Mouse (Mus musculus): ENCODE measurements around the gene Senp8. TPM values are rescaled to one million over a fixed set of nuclear protein-coding genes. Genes with fewer than 3 reads are reported as not detected.
"Not testable (repeated sequence)": the region's sequence is repeated elsewhere in the genome, so short reads cannot be mapped to it uniquely, and the experiment has no call there.

Senp8 gene
- total RNA-seq (2021) = 10 to 100 TPM in 1 of 2 experiments, 1 to 10 TPM in 1; 9.1 to 13.4 TPM
- long read RNA-seq, experiment 1, partial matches to known transcripts = 0 of 9 reads
- long read RNA-seq, experiment 1, other reads (novel, unspliced or antisense) = 0 of 9 reads
- long read RNA-seq, experiment 2, partial matches to known transcripts = 0 of 4 reads
- long read RNA-seq, experiment 2, other reads (novel, unspliced or antisense) = 1 of 4 reads

GRCm38 (mm10) chr9:59750267-59751065, at the start of gene Senp8, which contains the start of gene Myo9a:
Gene Senp8, minus strand, starts transcription at chr9:59750710.
Gene Myo9a, plus strand, starts transcription at chr9:59750896.
- peak; percentile 100 for DNase-seq
- intact Hi-C loops (cut with DNase I) = no loop called here
- peak; percentile 31; the same call in 1 of the 2 replicates for TF ChIP-seq CTCF (IDR thresholded peaks at IDR 0.05)
- Histone ChIP-seq H3K4me3 (peak within 1 kb of the TSS; percentile 82), H3K27ac (peak within 1 kb of the TSS; percentile 99)

GRCm38 (mm10) chr9:59766966-59767461, 16.5 kb upstream of the Senp8 start:
- H3K27ac ChIP-seq; H3K4me3 ChIP-seq; DNase-seq; intact Hi-C loops (cut with DNase I): not testable (repeated sequence)

GRCm38 (mm10) chr9:59760515-59760914, 10.0 kb upstream of the Senp8 start:
- Histone ChIP-seq H3K4me3 (no peak overlapping the region), H3K27ac (no peak overlapping the region)
- intact Hi-C loops (cut with DNase I) = no loop called here
- DNase-seq = peak; percentile 21
- peak; percentile 53 for TF ChIP-seq CTCF (IDR thresholded peaks at IDR 0.05)

GRCm38 (mm10) chr9:59757016-59757415, 6.5 kb upstream of the Senp8 start:
- intact Hi-C loops (cut with DNase I) = loop anchor here (5.0 kb wide), 1 partner anchor 35 kb away; no protein-coding TSS in a partner anchor
- DNase-seq, H3K4me3 ChIP-seq: not testable (repeated sequence)

GRCm38 (mm10) chr9:59755199-59755598, 4.7 kb upstream of the Senp8 start:
- no peak overlapping the region for H3K4me3 ChIP-seq
- TF ChIP-seq CTCF (IDR thresholded peaks at IDR 0.05) = no peak
- intact Hi-C loops (cut with DNase I) = loop anchor here (5.0 kb wide), 1 partner anchor 33 kb away; no protein-coding TSS in a partner anchor
- H3K27ac ChIP-seq = no peak overlapping the region
- DNase-seq = no peak

More at GRCm38 (mm10) chr9:59757016-59757415, 6.5 kb upstream of the Senp8 start:
- not testable (repeated sequence) for H3K27ac ChIP-seq

- H3K4me3 ChIP-seq = peak overlapping the region; percentile 82
- no peak for DNase-seq
- intact Hi-C loops (cut with DNase I) = no loop called here
- peak overlapping the region; percentile 99 for H3K27ac ChIP-seq
- no peak for TF ChIP-seq CTCF (IDR thresholded peaks at IDR 0.05)
Measured at GRCm38 (mm10) chr9:59751966-59752365, 1.5 kb upstream of the Senp8 start.

GRCm38 (mm10) chr9:59751066-59751581, 614 bp upstream of the Senp8 start:
- peak; percentile 94 for DNase-seq
- no peak for TF ChIP-seq CTCF (IDR thresholded peaks at IDR 0.05)
- H3K27ac ChIP-seq = peak overlapping the region; percentile 99
- intact Hi-C loops (cut with DNase I) = no loop called here
- peak overlapping the region; percentile 82 for H3K4me3 ChIP-seq

GRCm38 (mm10) chr9:59749581-59750265, 787 bp downstream of the Senp8 start:
- TF ChIP-seq CTCF (IDR thresholded peaks at IDR 0.05) = no peak
- Histone ChIP-seq H3K27ac (peak overlapping the region; percentile 99), H3K4me3 (peak overlapping the region; percentile 82)
- intact Hi-C loops (cut with DNase I) = no loop called here
- DNase-seq = no peak

- no peak overlapping the region for H3K4me3 ChIP-seq
- TF ChIP-seq CTCF (IDR thresholded peaks at IDR 0.05) = no peak
- no peak overlapping the region for H3K27ac ChIP-seq
- intact Hi-C loops (cut with DNase I) = no loop called here
- DNase-seq = peak; percentile 22
Measured at GRCm38 (mm10) chr9:59748969-59749368, 1.5 kb downstream of the Senp8 start.

- no peak for DNase-seq
- intact Hi-C loops (cut with DNase I) = no loop called here
- no peak overlapping the region for H3K27ac ChIP-seq
- no peak for TF ChIP-seq CTCF (IDR thresholded peaks at IDR 0.05)
- no peak overlapping the region for H3K4me3 ChIP-seq
Measured at GRCm38 (mm10) chr9:59748387-59748786, 2.1 kb downstream of the Senp8 start.

- TF ChIP-seq CTCF (IDR thresholded peaks at IDR 0.05) = no peak
- intact Hi-C loops (cut with DNase I) = no loop called here
Measured at GRCm38 (mm10) chr9:59743903-59744302, 6.6 kb downstream of the Senp8 start.

GRCm38 (mm10) chr9:59740593-59740992, 9.9 kb downstream of the Senp8 start:
- intact Hi-C loops (cut with DNase I) = no loop called here
- TF ChIP-seq CTCF (IDR thresholded peaks at IDR 0.05) = no peak
- no peak for DNase-seq
- no peak overlapping the region for H3K27ac ChIP-seq
- no peak overlapping the region for H3K4me3 ChIP-seq

More at GRCm38 (mm10) chr9:59743903-59744302, 6.6 kb downstream of the Senp8 start:
- no peak for DNase-seq
- no peak overlapping the region for H3K27ac ChIP-seq
- H3K4me3 ChIP-seq = no peak overlapping the region

Data from gastrocnemius, adult 2 months (tissue).